Mouse (Mus musculus) Muller cell, postnatal 12 days (primary cell): ENCODE measurements at regions not wholly inside any gene's neighbourhood (a gene's known extent, or its start where the extent isn't known, plus 50 kb on each side); places are given as distances from the start of the nearest gene placed in this dataset.

Experiments used
- DNase-seq: peaks from one replicate; pipeline ENCODE4 v3.0.0-alpha.2; 2015; ENCODE audit errors: inconsistent ontology term

GRCm38 (mm10) chr2:178821552-178821951 lies 391.2 kb downstream of the Cdh26 start:
- no peak for DNase-seq

- DNase-seq, result no peak
These were observed 400.0 kb downstream of the Cdh26 start for GRCm38 (mm10) chr2:178830313-178830712.

GRCm38 (mm10) chr2:178834986-178835385 lies 404.7 kb downstream of the Cdh26 start:
- DNase-seq, result no peak

- no peak for DNase-seq
These were observed 408.2 kb downstream of the Cdh26 start for GRCm38 (mm10) chr2:178838571-178838970.

- DNase-seq, result peak; percentile 16
These were observed 410.6 kb downstream of the Cdh26 start for GRCm38 (mm10) chr2:178840975-178841374.

- DNase-seq, result no peak
These were observed 412.3 kb downstream of the Cdh26 start for GRCm38 (mm10) chr2:178842595-178842994.

- no peak for DNase-seq
These were observed 413.1 kb downstream of the Cdh26 start for GRCm38 (mm10) chr2:178843458-178843857.

- DNase-seq, result no peak
These were observed 414.2 kb downstream of the Cdh26 start for GRCm38 (mm10) chr2:178844561-178844960.

- no peak for DNase-seq
These were observed 420.0 kb downstream of the Cdh26 start for GRCm38 (mm10) chr2:178850320-178850719.

- no peak for DNase-seq
These were observed 420.4 kb downstream of the Cdh26 start for GRCm38 (mm10) chr2:178850769-178851168.

- no peak for DNase-seq
These were observed 423.7 kb downstream of the Cdh26 start for GRCm38 (mm10) chr2:178854012-178854411.

- DNase-seq, result no peak
These were observed 424.4 kb downstream of the Cdh26 start for GRCm38 (mm10) chr2:178854760-178855159.

- no peak for DNase-seq
These were observed 432.3 kb downstream of the Cdh26 start for GRCm38 (mm10) chr2:178862620-178863019.

- no peak for DNase-seq
These were observed 436.8 kb downstream of the Cdh26 start for GRCm38 (mm10) chr2:178867086-178867485.

GRCm38 (mm10) chr2:178869160-178869559 lies 438.8 kb downstream of the Cdh26 start:
- DNase-seq, result no peak

GRCm38 (mm10) chr2:178878436-178878835 lies 448.1 kb downstream of the Cdh26 start:
- no peak for DNase-seq

GRCm38 (mm10) chr2:178885686-178886085 lies 455.4 kb downstream of the Cdh26 start:
- peak; percentile 3 for DNase-seq

- DNase-seq, result no peak
These were observed 458.4 kb downstream of the Cdh26 start for GRCm38 (mm10) chr2:178888704-178889103.

GRCm38 (mm10) chr2:178902397-178902796 lies 472.1 kb downstream of the Cdh26 start:
- DNase-seq, result no peak

- DNase-seq, result no peak
These were observed 479.0 kb downstream of the Cdh26 start for GRCm38 (mm10) chr2:178909325-178909724.

GRCm38 (mm10) chr2:178911646-178912045 lies 481.3 kb downstream of the Cdh26 start:
- DNase-seq, result no peak

GRCm38 (mm10) chr2:178916316-178917033 lies 486.1 kb downstream of the Cdh26 start:
- DNase-seq, result no peak

- DNase-seq, result peak; percentile 76
These were observed 494.3 kb downstream of the Cdh26 start for GRCm38 (mm10) chr2:178924456-178925115.
